Mouse (Mus musculus) layer of hippocampus, adult 11-12 months (tissue): ENCODE measurements around the gene Metap2.
A peak's percentile ranks its signal among the peaks of the same experiment; 100 is the strongest.
"Not testable (repeated sequence)": the region's sequence is repeated elsewhere in the genome, so short reads cannot be mapped to it uniquely, and the experiment has no call there.

ENCODE experiments used
- DNase-seq: peaks from one replicate; pipeline ENCODE4 v3.0.0; 2022; ENCODE audit warnings: low spot score

Metap2 gene

GRCm38 (mm10) chr10:93835115-93835514 is 61.8 kb downstream of the Metap2 start:
- not testable (repeated sequence) for DNase-seq

GRCm38 (mm10) chr10:93834394-93834745 is 62.5 kb downstream of the Metap2 start:
- no peak for DNase-seq

- DNase-seq: no peak
Measured at GRCm38 (mm10) chr10:93833699-93834393, 63.0 kb downstream of the Metap2 start.

- no peak for DNase-seq
Measured at GRCm38 (mm10) chr10:93833370-93833698, 63.6 kb downstream of the Metap2 start.

- no peak for DNase-seq
Measured at GRCm38 (mm10) chr10:93832811-93833210, 64.1 kb downstream of the Metap2 start.

- no peak for DNase-seq
Measured at GRCm38 (mm10) chr10:93831730-93832574, 64.9 kb downstream of the Metap2 start.

- DNase-seq: no peak
Measured at GRCm38 (mm10) chr10:93830931-93831729, 65.8 kb downstream of the Metap2 start, which contains the start of gene Usp44. TSS of gene Usp44 (plus strand) at chr10:93831555.

GRCm38 (mm10) chr10:93829898-93830831 is 66.7 kb downstream of the Metap2 start:
- DNase-seq: no peak

- peak; percentile 75 for DNase-seq
Measured at GRCm38 (mm10) chr10:93818661-93819060, 78.2 kb downstream of the Metap2 start.

- DNase-seq: no peak
Measured at GRCm38 (mm10) chr10:93813755-93814154, 83.1 kb downstream of the Metap2 start.

- peak; percentile 76 for DNase-seq
Measured at GRCm38 (mm10) chr10:93812774-93813415, 84.0 kb downstream of the Metap2 start.

GRCm38 (mm10) chr10:93812098-93812497 is 84.8 kb downstream of the Metap2 start:
- DNase-seq: no peak

- DNase-seq: no peak
Measured at GRCm38 (mm10) chr10:93810590-93811185, 86.2 kb downstream of the Metap2 start.

GRCm38 (mm10) chr10:93809438-93809837 is 87.5 kb downstream of the Metap2 start:
- DNase-seq: not testable (repeated sequence)
